Mouse (Mus musculus) cerebral cortex, adult 2 months (tissue): ENCODE data around the gene Rin1.

Source experiments
- WGBS: fragments of 180-500 bp; shearing (Covaris S2); methylation state at CpG from one replicate; pipeline ENCODE4 v1.1.7; 2018; 5-methylcytosine and 5-hydroxymethylcytosine counted together

Gene Rin1

DNA sequence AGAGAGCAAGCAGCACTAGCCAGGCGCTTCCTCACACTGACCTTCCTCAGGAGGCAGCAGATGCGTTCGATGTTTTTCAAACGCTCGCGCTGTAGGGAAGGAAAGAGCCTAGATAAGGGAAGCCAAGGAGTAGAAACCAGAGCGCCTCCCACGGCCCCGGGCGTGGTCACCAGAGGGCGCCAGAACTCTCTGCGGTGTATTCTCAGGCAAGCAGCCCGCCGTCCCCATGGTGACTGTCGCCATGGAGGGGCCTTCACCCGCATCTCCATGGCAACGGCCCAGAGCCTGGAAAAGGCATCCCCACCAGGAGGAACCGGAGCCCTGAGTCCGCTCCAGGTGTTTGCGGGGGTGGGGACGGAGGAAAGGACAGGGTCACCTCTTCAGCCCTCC lies 44.0 kb downstream of the Rin1 start:
- WGBS, result 2% methylated on average over 21 of the region's 21 CpGs

DNA sequence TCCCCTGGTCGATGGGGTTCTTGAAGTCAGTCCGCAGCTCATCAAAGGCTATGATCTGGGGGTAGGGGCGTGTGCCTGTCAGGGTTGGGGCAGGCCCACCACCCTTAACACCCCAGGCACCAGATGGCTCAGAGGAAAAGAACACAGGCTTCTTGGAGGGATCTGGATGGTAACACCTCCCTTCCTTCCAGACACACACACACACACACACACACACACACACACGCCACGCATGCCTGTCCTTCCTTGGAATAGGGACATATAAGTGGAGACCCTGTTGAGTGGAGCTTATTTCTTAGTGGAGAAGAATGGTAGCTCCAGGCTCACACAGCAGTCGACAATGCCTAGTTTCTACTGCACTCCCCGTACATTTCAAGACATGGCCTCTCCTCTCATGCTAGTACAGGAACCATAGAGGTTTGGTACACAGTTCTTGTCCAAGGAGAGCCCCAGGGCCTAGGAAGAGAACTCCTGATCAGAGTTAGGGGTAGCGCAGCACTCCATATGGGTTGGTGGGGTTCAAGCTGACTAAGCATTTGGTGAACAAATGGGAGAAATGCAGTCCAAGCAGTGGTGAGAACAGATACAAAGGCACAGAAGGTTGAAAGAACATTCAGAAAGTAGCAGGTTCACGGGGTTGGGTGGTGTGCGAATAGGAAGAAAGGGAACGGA lies 44.6 kb downstream of the Rin1 start:
- 21% methylated on average over 11 of the region's 11 CpGs for WGBS

GRCm38 (mm10) chr19:5095887-5096474 lies 45.7 kb downstream of the Rin1 start:
- 5% methylated on average over 9 of the region's 9 CpGs for WGBS

DNA sequence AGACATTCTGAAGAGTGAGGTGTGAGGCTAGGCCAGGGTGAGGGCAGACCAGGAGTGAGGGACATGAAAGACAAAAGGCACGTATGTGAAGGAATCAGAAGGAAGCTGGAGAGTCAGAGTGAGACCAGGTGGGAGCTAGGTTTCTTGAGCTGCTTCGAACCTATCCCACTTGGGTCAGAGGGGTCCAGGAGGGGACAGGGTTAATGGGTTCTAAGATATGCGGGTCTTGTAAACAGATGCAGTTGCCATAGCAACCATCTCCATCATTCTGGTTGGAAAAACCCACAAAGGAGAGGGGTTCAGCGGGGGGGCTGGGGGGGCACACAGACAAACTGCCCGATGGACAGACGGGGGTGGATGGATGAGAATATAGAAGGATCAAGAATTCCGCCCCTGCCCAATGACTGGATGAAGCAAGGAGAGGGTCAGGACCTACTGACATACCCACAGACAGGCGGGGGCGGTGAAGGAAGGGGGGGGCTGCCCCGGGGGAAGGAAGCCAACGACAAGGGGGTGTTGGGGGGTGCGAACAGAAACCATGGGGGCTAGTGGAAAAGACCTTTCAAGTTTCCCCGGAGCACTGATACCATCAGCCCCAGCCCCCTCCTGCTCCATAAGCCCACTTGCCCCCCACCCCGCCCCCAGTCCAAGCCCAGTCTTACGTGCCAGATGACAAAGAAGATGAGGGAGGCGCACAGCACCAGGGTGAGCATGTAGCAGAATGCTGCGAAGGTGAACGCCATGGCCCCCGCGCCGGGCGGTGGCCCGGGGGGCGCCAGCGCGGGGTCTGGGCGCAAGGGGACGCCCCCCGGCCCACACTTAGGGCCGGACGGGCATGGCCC lies 47.5 kb downstream of the Rin1 start:
- 3% methylated on average over 29 of the region's 31 CpGs for WGBS

GRCm38 (mm10) chr19:5098363-5099143 lies 48.3 kb downstream of the Rin1 start, which contains the start of gene Cnih2:
Gene Cnih2 (minus strand): TSS chr19:5098521.
- 4% methylated on average over 48 of the region's 48 CpGs for WGBS

GRCm38 (mm10) chr19:5106074-5106473 lies 55.8 kb downstream of the Rin1 start:
- under 1% methylated on average over 9 of the region's 9 CpGs for WGBS
